Mouse (Mus musculus): ENCODE measurements at regions not wholly inside any gene's neighbourhood (a gene's known extent, or its start where the extent isn't known, plus 50 kb on each side); places are given as distances from the start of the nearest gene placed in this dataset.

DNA sequence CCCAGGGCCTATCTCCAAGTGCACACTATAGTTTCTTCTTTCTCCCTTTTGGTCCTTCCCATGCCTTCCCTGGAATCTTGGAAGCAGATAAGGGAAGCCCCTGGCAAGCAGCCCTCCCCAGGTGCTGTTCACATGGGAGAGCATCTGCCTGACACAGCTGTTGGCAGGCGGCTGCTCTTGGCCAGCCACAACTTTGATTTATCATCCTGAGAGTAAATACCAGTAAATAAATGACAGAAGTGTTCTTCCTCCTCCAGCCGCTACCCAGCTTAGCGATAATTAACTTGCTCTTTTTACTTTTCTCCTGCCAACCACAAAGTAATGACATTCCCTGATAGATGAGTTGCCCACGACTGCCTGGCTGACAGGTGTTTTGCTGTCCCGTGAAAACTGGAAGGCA is 131.9 kb downstream of the Hsd17b3 start:
- DNase-seq (ENCODE audit: low spot score): no peak

DNA sequence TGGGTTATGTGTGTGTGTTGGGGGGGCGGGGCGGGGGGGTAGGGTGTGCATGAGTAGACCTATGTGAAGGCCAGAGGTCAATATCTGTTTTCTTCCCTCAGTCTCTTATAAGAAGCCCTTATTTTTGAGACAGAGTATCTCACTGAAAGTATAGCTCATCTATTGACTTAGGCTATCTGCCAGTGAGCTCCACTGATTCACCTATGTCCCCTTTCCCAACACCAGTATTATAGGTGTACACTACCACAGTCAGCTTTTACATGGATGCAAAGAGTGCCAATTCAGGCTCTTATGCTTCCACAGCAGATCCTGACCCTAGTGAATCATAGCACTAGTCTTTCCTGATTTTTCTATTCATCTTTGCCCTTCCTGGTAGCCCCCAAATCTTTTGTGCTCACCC is 134.7 kb downstream of the Hsd17b3 start:
- H3K4me3 ChIP-seq (replicated peaks; ENCODE audit: low read length): no peak overlapping the region
- peaks cover 18% of the 10 kb centered on the region for H3K4me1 ChIP-seq (ENCODE audit: control insufficient read depth, insufficient read depth, low read length)
- ATAC-seq (ENCODE audit: low FRiP score, low read depth) (no peak), DNase-seq (ENCODE audit: low spot score) (no peak)
- no peak overlapping the region for H3K4me2 ChIP-seq (replicated peaks; ENCODE audit: low read depth, low read length, severe bottlenecking)
- no peaks in the 10 kb centered on the region for H3K27me3 ChIP-seq (ENCODE audit: control insufficient read depth, insufficient read depth, low read length)
- H3K9me3 ChIP-seq (ENCODE audit: control insufficient read depth, low read length): peaks cover 11% of the 10 kb centered on the region
- WGBS: 84% methylated on average over 2 of the region's 2 CpGs
- no peak overlapping the region for H3K27ac ChIP-seq (replicated peaks; ENCODE audit: low read depth, low read length)
- TF ChIP-seq POLR2A (IDR thresholded peaks at IDR 0.05; ENCODE audit: borderline replicate concordance, extremely low read depth, insufficient read depth, insufficient read length): no peak
- no peak overlapping the region for H3K9ac ChIP-seq (ENCODE audit: low read depth, low read length, severe bottlenecking)
- no peaks in the 10 kb centered on the region for H3K36me3 ChIP-seq (ENCODE audit: control insufficient read depth, insufficient read depth, low read length)

More for the DNA sequence above, 131.9 kb downstream of the Hsd17b3 start:
- no peak for ATAC-seq (ENCODE audit: low FRiP score, low read depth)
- 22% methylated on average over 5 of the region's 5 CpGs for WGBS
- Histone ChIP-seq H3K27ac (replicated peaks; ENCODE audit: low read depth, low read length) (no peak overlapping the region), H3K9me3 (ENCODE audit: control insufficient read depth, low read length) (peaks cover 14% of the 10 kb centered on the region), H3K27me3 (ENCODE audit: control insufficient read depth, insufficient read depth, low read length) (no peaks in the 10 kb centered on the region), H3K4me1 (ENCODE audit: control insufficient read depth, insufficient read depth, low read length) (peaks cover 3% of the 10 kb centered on the region), H3K4me3 (replicated peaks; ENCODE audit: low read length) (no peak overlapping the region), H3K9ac (ENCODE audit: low read depth, low read length, severe bottlenecking) (no peak overlapping the region), H3K36me3 (ENCODE audit: control insufficient read depth, insufficient read depth, low read length) (no peaks in the 10 kb centered on the region), H3K4me2 (replicated peaks; ENCODE audit: low read depth, low read length, severe bottlenecking) (no peak overlapping the region)
- TF ChIP-seq POLR2A (IDR thresholded peaks at IDR 0.05; ENCODE audit: borderline replicate concordance, extremely low read depth, insufficient read depth, insufficient read length): no peak

DNA sequence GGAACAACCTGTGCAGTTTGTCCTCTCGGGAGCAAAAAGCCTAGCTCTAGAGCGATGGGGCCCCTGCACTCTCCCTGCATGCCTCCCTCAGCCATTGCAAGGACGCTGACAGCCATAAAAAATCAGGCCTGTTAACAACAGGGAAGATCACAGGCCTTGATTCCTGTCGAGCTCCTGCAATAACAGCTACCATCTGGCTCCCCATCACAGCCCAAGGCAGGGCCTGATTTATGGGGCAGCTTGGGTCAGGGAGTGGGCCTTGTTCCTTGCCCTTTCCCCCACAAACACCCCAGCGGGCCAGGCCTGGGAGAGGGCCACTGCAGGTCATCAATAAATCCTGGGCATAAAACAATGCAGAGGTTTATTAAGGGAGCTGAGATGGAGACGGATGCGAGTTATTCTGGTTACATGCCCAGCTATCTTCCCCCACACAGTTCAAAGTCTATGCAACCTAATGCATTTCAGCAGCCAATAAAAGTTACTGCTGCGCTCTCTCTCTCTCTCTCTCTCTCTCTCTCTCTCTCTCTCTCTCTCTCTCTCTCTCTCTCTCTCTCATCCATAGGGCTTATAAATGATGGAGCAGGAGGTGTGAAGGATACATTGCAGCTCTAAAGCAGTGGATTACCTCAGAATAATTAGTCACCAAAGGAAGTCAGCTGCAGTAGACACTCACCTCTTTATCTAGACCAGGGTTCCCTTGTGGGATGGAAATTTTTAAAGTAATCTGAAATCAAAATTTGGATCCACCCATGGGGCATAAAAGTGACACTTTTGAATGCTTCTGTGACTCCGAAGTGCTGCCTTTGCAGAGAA is 136.9 kb downstream of the Hsd17b3 start:
- ATAC-seq (ENCODE audit: low FRiP score, low read depth): no peak
- no peak overlapping the region for H3K27ac ChIP-seq (replicated peaks; ENCODE audit: low read depth, low read length)
- no peaks in the 10 kb centered on the region for H3K27me3 ChIP-seq (ENCODE audit: control insufficient read depth, insufficient read depth, low read length)
- H3K4me3 ChIP-seq (replicated peaks; ENCODE audit: low read length): no peak overlapping the region
- no peak overlapping the region for H3K4me2 ChIP-seq (replicated peaks; ENCODE audit: low read depth, low read length, severe bottlenecking)
- H3K4me1 ChIP-seq (ENCODE audit: control insufficient read depth, insufficient read depth, low read length): peaks cover 17% of the 10 kb centered on the region
- no peaks in the 10 kb centered on the region for H3K36me3 ChIP-seq (ENCODE audit: control insufficient read depth, insufficient read depth, low read length)
- no peak for TF ChIP-seq POLR2A (IDR thresholded peaks at IDR 0.05; ENCODE audit: borderline replicate concordance, extremely low read depth, insufficient read depth, insufficient read length)
- no peak overlapping the region for H3K9ac ChIP-seq (ENCODE audit: low read depth, low read length, severe bottlenecking)
- no peak for DNase-seq (ENCODE audit: low spot score)
- no peaks in the 10 kb centered on the region for H3K9me3 ChIP-seq (ENCODE audit: control insufficient read depth, low read length)
- WGBS: 14% methylated on average over 9 of the region's 9 CpGs

DNA sequence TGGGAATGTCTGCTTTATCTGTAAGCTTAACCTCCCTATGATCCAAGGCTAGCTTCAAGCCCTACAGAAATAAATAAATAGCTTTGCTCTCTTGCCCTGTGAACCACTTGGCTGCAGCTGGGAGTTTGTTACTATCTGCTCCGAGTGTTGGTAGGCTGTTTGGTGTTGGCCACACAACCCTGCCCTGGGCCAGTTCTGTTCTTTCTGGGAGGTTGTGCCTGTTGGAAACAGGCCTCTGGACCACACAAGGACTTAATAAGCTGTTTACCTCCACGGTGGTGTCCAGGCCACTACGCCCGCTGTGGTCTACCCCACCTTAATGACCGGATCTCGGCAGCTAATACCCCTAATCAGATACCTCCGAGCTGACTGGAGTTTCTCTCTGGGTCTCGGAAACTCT is 136.1 kb downstream of the Ercc6l2 start:
- 22% methylated on average over 8 of the region's 8 CpGs for WGBS
- TF ChIP-seq POLR2A (IDR thresholded peaks at IDR 0.05; ENCODE audit: borderline replicate concordance, extremely low read depth, insufficient read depth, insufficient read length): no peak
- no peaks in the 10 kb centered on the region for H3K36me3 ChIP-seq (ENCODE audit: control insufficient read depth, insufficient read depth, low read length)
- no peaks in the 10 kb centered on the region for H3K27me3 ChIP-seq (ENCODE audit: control insufficient read depth, insufficient read depth, low read length)
- H3K9ac ChIP-seq (ENCODE audit: low read depth, low read length, severe bottlenecking): no peak overlapping the region
- DNase-seq (ENCODE audit: low spot score) (no peak), ATAC-seq (ENCODE audit: low FRiP score, low read depth) (no peak)
- H3K4me3 ChIP-seq (replicated peaks; ENCODE audit: low read length): no peak overlapping the region
- no peak overlapping the region for H3K4me2 ChIP-seq (replicated peaks; ENCODE audit: low read depth, low read length, severe bottlenecking)
- H3K27ac ChIP-seq (replicated peaks; ENCODE audit: low read depth, low read length): no peak overlapping the region
- peaks cover 16% of the 10 kb centered on the region for H3K4me1 ChIP-seq (ENCODE audit: control insufficient read depth, insufficient read depth, low read length)
- H3K9me3 ChIP-seq (ENCODE audit: control insufficient read depth, low read length): no peaks in the 10 kb centered on the region
